Mouse (Mus musculus) E14TG2a.4 (cell line): ENCODE data around the gene Abca4.

Experiments
- H3K27me3 ChIP-seq: 2 replicates; pipeline ENCODE4 v1.6.1; 2014; ENCODE audit warnings: low read length, control low read depth; ENCODE audit not compliant: insufficient read depth
- H3K36me3 ChIP-seq: 2 replicates; pipeline ENCODE4 v1.6.1; 2014; ENCODE audit warnings: low read length, control low read depth; ENCODE audit not compliant: insufficient read depth
- H3K4me1 ChIP-seq: replicated peaks from 2 replicates; pipeline ENCODE4 v1.6.1; 2014; ENCODE audit warnings: low read depth, low read length, control low read depth
- H3K4me3 ChIP-seq: replicated peaks from 2 replicates; pipeline ENCODE4 v1.5.1; 2014; ENCODE audit warnings: mild to moderate bottlenecking, low read length
- H3K9me3 ChIP-seq: 2 replicates; pipeline ENCODE4 v1.6.1; 2014; ENCODE audit warnings: low read length, control low read depth
- CTCF ChIP-seq: conservative IDR thresholded peaks from 2 replicates; pipeline ENCODE4 v1.5.1; 2014; ENCODE audit warnings: low read length
- NANOG ChIP-seq: IDR thresholded peaks from 2 replicates; pipeline ENCODE4 v1.6.1; 2014; ENCODE audit warnings: borderline replicate concordance, low read length, mixed read lengths
- POU5F1 ChIP-seq: IDR thresholded peaks from 2 replicates; pipeline ENCODE4 v1.6.1; 2014; ENCODE audit warnings: low read length, borderline replicate concordance

Gene Abca4

DNA sequence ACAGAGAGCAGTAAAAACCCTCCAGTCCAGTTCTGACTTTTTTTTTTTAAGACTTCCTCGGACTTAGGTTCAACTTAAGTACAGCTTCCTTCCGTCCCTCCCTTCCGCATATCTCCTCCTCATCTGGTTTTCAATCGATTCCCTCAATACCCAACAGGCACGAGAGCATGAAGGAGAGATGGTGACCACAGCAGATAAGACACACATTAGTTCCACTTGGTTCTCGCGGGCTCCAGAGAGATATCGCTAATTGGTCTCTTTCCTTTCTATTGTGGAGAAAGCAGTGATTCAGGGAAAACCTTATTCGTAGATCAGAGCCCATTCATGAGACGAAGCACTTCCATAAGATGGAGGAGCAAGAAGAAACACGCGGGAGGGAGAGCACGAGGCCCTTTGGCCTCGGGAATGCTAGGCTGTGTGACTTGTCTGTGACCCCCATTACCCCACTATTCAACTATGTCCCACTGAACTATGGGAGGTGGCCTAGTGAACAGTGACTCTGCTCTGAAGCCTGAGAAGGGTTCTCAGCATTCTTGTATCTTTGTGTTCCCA lies 63.5 kb downstream of the Abca4 start:
- Histone ChIP-seq H3K4me1 (peaks cover 44% of the 10 kb centered on the region), H3K9me3 (no peaks in the 10 kb centered on the region), H3K36me3 (no peaks in the 10 kb centered on the region), H3K4me3 (no peak overlapping the region), H3K27me3 (peaks cover 42% of the 10 kb centered on the region)
- no peak for TF ChIP-seq CTCF
- no peak for TF ChIP-seq NANOG
- TF ChIP-seq POU5F1, result no peak

DNA sequence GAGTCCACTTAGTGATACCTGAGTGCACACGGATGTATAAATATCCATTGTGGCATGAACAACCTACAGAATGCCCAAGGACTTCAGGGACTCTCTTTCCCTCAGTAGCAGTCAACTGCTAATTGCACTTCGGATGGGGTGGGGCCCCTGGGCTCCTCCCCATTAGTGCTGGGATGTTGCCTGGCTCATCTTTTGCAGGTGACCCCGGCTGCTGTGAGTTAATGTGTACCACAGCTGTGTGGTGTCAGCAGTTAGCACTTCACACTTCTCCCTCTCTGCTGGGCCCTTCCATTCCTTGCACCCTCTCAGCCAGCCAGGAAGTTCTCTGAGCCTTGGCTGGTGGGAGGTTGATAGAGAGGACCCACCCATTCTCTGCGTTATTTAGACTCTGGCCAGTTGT lies 65.2 kb downstream of the Abca4 start:
- Histone ChIP-seq H3K4me3 (no peak overlapping the region), H3K9me3 (no peaks in the 10 kb centered on the region), H3K4me1 (peaks cover 36% of the 10 kb centered on the region), H3K36me3 (no peaks in the 10 kb centered on the region), H3K27me3 (peaks cover 55% of the 10 kb centered on the region)
- no peak for TF ChIP-seq CTCF
- no peak for TF ChIP-seq NANOG
- TF ChIP-seq POU5F1, result no peak

DNA sequence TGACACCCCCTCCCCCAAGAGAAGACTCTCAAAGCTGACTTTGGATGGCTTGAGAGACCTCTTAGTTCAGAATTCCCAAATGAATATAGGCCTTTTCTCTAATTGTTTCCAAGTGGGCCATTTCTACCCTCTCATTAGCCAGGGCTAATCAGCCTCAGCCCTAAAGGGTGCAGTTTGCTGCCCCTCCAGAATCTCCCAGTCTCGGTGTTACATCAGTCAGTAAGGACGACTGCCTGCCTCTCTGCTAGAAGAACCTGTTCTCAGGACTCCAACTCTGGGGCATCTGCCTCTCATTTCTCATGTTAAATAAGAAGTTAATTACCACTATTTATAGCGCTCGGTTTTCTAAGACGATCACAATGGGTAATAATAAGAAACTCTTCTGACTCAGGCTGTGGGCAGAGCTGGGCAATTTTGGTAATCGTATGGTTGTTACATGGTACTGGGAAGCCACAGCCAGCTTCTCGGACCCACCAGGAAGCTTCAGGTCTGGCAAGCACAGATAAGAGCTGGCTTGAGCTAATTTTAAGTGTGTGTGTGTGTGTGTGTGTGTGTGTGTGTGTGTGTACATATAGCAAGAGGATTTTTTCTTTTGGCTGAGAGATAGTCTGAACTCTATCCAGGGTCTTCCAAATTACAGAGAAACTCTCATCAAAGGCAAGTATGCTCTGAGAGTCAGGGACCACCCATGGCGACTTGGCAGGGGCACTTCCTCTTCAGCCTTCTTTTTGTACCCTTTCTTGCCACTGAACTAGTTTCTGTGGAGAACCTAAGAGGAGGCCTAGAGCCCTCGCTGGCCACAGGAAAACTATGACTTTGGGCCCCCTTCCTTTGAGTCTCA lies 67.1 kb downstream of the Abca4 start:
- H3K36me3 ChIP-seq, result no peaks in the 10 kb centered on the region
- H3K9me3 ChIP-seq, result no peaks in the 10 kb centered on the region
- TF ChIP-seq NANOG, result peak; percentile 41; the same call in 1 of the 2 replicates
- TF ChIP-seq POU5F1, result no peak
- peaks cover 46% of the 10 kb centered on the region for H3K27me3 ChIP-seq
- H3K4me1 ChIP-seq, result peaks cover 36% of the 10 kb centered on the region
- H3K4me3 ChIP-seq, result no peak overlapping the region

DNA sequence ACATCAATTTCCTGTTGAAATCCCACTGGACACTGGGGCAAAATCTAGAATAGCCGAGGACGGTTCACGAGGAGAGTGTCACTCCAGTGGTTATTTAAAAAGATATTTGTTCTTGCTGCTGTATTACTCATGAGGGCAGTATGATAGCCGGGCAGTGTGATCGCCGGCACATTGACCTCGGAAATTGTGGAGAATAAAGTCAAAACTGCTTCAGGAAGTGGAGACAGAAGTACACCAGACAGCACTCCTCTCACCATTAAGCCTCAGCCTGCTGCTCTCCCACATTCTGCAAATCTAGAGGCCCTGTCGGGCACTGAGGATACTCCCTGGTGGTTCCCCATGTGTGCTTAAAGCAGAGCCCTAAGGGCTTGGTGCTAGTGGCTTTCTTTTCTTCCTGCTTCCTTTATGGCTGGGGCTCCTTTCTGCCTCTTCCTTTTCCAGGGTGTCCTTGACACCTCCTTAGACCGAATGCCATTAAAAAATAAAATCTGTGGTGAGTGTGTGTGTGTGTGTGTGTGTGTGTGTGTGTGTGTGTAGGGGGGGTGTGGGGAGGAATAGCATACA lies 74.5 kb downstream of the Abca4 start:
- TF ChIP-seq NANOG (no peak), POU5F1 (no peak), CTCF (no peak)
- peaks cover 20% of the 10 kb centered on the region for H3K27me3 ChIP-seq
- H3K4me3 ChIP-seq, result no peak overlapping the region
- H3K36me3 ChIP-seq, result no peaks in the 10 kb centered on the region
- peaks cover 32% of the 10 kb centered on the region for H3K4me1 ChIP-seq
- no peaks in the 10 kb centered on the region for H3K9me3 ChIP-seq

DNA sequence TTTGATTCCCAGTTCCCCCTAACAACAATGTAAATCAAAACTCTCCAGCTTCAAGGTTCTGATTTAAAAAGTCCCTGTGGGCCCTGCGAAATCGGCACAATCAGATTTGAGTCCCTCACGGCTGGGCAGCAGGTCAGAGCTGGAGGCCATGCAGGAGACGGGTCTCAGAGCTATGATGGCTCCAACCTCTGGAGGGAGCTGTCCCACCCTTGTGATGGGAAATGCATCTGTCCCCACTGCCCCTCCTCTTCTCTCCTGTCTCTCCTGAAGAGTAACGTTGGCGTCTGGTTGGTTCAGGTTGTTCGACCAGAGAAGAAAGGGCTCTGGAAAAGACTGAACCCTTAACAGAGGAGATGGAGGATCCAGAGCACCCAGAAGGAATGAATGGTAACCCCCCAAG lies 75.5 kb downstream of the Abca4 start:
- Histone ChIP-seq H3K4me3 (no peak overlapping the region), H3K27me3 (peaks cover 17% of the 10 kb centered on the region), H3K4me1 (peaks cover 32% of the 10 kb centered on the region), H3K36me3 (no peaks in the 10 kb centered on the region), H3K9me3 (no peaks in the 10 kb centered on the region)
- TF ChIP-seq NANOG (no peak), CTCF (peak; percentile 29)

DNA sequence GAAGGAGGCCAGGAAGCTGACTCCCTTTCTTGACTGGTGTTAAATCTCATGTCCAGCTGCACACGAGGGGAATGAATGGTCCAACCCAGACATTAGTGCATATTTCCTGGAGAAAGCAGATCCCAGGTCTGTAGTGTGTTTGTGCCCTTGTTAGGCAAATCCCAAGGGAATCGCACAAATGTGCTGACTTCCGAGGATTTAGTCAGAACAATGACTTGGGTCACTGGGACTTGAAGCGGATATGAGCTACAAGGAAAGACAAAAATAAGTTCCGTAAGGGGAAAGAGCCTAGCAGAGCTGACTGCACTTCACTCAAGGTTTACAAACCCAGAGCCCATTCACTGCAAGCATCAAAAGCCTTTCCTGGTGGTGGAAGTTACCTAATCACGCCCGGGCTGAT lies 76.0 kb downstream of the Abca4 start:
- Histone ChIP-seq H3K4me1 (peaks cover 32% of the 10 kb centered on the region), H3K4me3 (no peak overlapping the region), H3K9me3 (no peaks in the 10 kb centered on the region), H3K36me3 (no peaks in the 10 kb centered on the region), H3K27me3 (peaks cover 17% of the 10 kb centered on the region)
- TF ChIP-seq NANOG, result no peak
- TF ChIP-seq POU5F1, result no peak
- TF ChIP-seq CTCF, result no peak

DNA sequence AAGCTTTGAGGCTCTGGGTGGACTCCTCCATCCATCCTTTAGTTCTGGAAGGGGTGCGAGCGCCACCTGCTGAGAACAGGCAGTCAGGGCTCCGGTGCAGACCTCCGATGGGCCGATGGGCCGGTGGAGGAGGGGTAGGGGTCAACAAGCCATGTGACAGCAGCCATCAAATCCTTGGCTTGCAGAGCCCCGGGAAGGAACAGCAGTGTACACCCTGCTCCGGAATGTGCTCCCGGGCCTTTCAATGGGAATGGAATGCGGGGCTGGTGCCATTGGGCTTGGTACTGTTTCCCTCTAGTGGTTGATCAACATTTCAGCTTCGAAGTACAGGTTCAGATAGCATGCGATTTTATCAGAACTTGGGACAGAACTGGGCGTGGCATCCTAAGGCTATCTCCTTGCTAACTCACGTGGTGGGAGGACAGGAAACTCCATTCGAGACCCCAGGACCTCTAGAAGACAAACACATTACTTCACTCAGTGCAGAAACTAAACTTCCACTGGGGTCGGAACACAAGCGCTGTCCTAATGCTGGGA lies 78.0 kb downstream of the Abca4 start:
- TF ChIP-seq NANOG, result 0 out of 2 replicates have a peak, but pooled peaks have one; percentile 29
- TF ChIP-seq CTCF, result peak; percentile 50
- TF ChIP-seq POU5F1, result no peak
- H3K36me3 ChIP-seq, result no peaks in the 10 kb centered on the region
- no peaks in the 10 kb centered on the region for H3K9me3 ChIP-seq

DNA sequence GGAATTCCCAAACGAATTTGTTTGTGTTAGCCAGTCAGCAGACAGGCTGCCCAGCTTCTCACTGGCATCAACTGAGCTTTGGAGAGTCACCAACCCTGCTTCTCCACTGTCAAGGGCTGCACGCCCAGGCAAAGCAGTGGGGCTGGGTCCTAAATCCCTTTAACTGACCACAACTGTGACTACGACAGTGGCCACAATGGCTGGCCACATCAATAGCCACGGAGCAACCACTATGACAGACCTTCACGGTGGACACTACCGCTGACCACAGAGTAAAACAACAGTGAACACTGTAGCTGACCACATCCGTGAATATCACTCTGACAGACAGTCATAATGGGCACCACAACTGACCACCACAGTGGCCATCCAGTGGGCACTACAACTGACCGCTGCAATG lies 78.6 kb downstream of the Abca4 start:
- H3K36me3 ChIP-seq, result no peaks in the 10 kb centered on the region
- peaks cover 32% of the 10 kb centered on the region for H3K4me1 ChIP-seq
- H3K9me3 ChIP-seq, result no peaks in the 10 kb centered on the region
- TF ChIP-seq CTCF (no peak), POU5F1 (no peak), NANOG (no peak)
- H3K4me3 ChIP-seq, result no peak overlapping the region
- H3K27me3 ChIP-seq, result peaks cover 21% of the 10 kb centered on the region

More for the DNA sequence above, 78.0 kb downstream of the Abca4 start:
- H3K4me3 ChIP-seq, result no peak overlapping the region
- H3K27me3 ChIP-seq, result peaks cover 17% of the 10 kb centered on the region
- peaks cover 32% of the 10 kb centered on the region for H3K4me1 ChIP-seq
